Mouse (Mus musculus): ENCODE measurements at regions not wholly inside any gene's neighbourhood (a gene's known extent, or its start where the extent isn't known, plus 50 kb on each side); places are given as distances from the start of the nearest gene placed in this dataset.

DNA sequence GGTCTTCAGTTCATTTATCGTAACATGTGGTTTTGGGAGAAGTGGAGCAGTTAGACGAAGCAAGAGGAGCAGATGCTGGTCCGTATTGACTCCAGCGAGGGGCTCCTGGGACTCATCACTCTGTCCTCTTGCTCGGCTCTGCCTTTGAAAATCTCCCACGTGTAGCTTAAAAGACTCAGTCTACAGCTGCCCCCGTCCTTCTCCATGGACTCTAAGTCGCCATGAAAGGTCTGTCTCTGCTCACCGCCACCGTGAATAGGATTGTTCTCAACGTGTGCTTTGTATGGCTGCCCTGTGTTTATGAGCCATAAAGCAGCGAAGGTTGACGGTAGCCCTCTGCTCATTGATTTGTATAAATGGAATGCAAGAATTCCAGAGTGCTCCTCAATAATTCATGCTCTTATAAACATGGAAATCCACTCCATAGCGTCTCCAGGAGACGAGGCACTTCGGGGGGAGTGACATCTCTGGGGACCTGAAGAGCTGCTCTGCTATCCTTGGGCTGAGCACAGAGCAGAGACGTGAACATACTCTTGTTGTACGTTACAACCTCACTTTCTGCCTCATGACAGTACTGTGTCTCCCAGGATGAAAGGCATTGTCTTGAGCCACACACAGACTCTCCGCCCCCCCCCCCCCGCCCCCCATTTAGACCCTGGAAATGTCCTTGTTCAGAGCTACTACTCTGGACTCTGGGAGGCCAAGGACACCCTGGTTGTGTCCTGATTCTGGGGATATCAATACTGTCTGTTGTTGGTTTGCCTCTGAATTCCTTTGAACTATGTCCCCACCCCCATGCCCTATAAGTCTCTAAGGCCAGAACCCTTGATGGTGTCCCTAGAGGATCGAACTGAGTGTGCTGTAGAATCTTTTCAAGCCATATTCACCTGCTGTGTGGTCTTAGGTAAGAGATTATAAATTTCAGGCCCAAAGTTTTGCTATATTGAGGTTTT lies 90.8 kb upstream of the Hdac4 start:
- H3K27me3 ChIP-seq (ENCODE audit: control insufficient read depth, insufficient read depth, low read length): no peaks in the 10 kb centered on the region
- no peaks in the 10 kb centered on the region for H3K36me3 ChIP-seq (ENCODE audit: control insufficient read depth, insufficient read depth, low read length)
- DNase-seq: no peak
- no peak overlapping the region for H3K9ac ChIP-seq (ENCODE audit: low read depth, low read length)
- 79% methylated on average over 21 of the region's 21 CpGs for WGBS
- H3K4me3 ChIP-seq: no peak overlapping the region
- no peaks in the 10 kb centered on the region for H3K79me2 ChIP-seq (replicated peaks; ENCODE audit: control insufficient read depth, insufficient read depth, low read length)
- intact Hi-C loops (cut with DNase I): no loop called here
- H3K4me1 ChIP-seq (ENCODE audit: control insufficient read depth, insufficient read depth, low read length): no peaks in the 10 kb centered on the region
- no peak for TF ChIP-seq POLR2A (IDR thresholded peaks at IDR 0.05; ENCODE audit: insufficient read depth, low read depth, low read length)
- TF ChIP-seq CTCF (IDR thresholded peaks at IDR 0.05): no peak
- TF ChIP-seq EP300 (IDR thresholded peaks at IDR 0.05; ENCODE audit: insufficient read depth, low read depth, low read length): no peak
- H3K27ac ChIP-seq: no peak overlapping the region

DNA sequence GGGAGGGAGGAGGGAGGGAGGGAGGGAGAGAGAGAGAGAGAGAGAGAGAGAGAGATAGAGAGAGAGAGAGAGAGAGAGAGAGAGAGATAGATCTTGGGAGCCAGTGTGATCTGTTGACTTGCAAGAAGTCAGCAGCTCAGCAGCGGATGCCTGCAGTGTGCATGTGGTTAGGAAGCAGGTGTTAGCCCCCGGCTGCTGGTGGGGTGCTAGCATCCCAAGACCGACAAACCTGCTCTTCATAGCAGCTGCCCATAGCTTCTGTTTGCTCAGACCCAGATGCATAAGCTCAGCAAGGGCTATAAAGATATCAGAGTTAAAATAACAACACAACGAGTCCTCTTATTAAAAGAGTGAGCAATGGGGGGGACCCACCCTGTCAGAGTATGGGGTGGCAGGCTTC lies 88.7 kb upstream of the Hdac4 start:
- H3K27me3 ChIP-seq (ENCODE audit: control insufficient read depth, insufficient read depth, low read length): no peaks in the 10 kb centered on the region
- 61% methylated on average over 4 of the region's 4 CpGs for WGBS
- intact Hi-C loops (cut with DNase I): no loop called here
- H3K9ac ChIP-seq (ENCODE audit: low read depth, low read length): no peak overlapping the region
- no peaks in the 10 kb centered on the region for H3K36me3 ChIP-seq (ENCODE audit: control insufficient read depth, insufficient read depth, low read length)
- no peaks in the 10 kb centered on the region for H3K79me2 ChIP-seq (replicated peaks; ENCODE audit: control insufficient read depth, insufficient read depth, low read length)
- no peak for DNase-seq
- TF ChIP-seq POLR2A (IDR thresholded peaks at IDR 0.05; ENCODE audit: insufficient read depth, low read depth, low read length) (no peak), EP300 (IDR thresholded peaks at IDR 0.05; ENCODE audit: insufficient read depth, low read depth, low read length) (no peak), CTCF (IDR thresholded peaks at IDR 0.05) (no peak)
- no peaks in the 10 kb centered on the region for H3K4me1 ChIP-seq (ENCODE audit: control insufficient read depth, insufficient read depth, low read length)
- no peak overlapping the region for H3K4me3 ChIP-seq
- H3K27ac ChIP-seq: no peak overlapping the region

DNA sequence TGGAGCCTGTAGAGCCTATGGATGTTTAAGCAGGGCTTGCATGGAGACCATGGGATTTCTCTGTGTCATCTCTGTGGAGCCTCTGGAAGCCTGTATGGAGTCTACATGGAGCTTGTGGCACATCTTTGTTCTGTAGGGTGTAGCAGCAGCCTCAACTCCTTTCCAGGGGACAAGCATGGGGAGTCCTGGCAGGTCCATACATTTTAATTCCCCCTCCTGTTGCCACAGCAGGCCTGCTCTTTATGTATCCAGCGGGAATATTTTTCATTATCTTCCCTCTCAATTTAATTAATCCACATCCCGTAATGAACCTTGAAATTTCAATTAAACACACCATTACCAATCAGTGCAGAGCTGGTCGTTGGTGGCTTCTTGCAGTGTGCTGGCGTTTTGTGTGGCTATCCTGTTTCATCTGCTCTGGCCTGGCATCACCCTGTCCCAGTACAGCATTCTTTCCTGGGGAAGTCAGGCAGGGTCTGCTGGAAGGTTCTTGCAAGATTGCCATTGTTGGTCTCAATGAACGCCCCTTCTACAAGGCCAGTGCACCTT lies 81.8 kb upstream of the Hdac4 start:
- H3K4me3 ChIP-seq: no peak overlapping the region
- H3K27me3 ChIP-seq (ENCODE audit: control insufficient read depth, insufficient read depth, low read length): no peaks in the 10 kb centered on the region
- no peaks in the 10 kb centered on the region for H3K4me1 ChIP-seq (ENCODE audit: control insufficient read depth, insufficient read depth, low read length)
- no peak for DNase-seq
- H3K79me2 ChIP-seq (replicated peaks; ENCODE audit: control insufficient read depth, insufficient read depth, low read length): no peaks in the 10 kb centered on the region
- H3K36me3 ChIP-seq (ENCODE audit: control insufficient read depth, insufficient read depth, low read length): no peaks in the 10 kb centered on the region
- WGBS: 86% methylated on average over 5 of the region's 5 CpGs
- intact Hi-C loops (cut with DNase I): no loop called here
- no peak overlapping the region for H3K27ac ChIP-seq
- no peak for TF ChIP-seq EP300 (IDR thresholded peaks at IDR 0.05; ENCODE audit: insufficient read depth, low read depth, low read length)
- H3K9ac ChIP-seq (ENCODE audit: low read depth, low read length): no peak overlapping the region

DNA sequence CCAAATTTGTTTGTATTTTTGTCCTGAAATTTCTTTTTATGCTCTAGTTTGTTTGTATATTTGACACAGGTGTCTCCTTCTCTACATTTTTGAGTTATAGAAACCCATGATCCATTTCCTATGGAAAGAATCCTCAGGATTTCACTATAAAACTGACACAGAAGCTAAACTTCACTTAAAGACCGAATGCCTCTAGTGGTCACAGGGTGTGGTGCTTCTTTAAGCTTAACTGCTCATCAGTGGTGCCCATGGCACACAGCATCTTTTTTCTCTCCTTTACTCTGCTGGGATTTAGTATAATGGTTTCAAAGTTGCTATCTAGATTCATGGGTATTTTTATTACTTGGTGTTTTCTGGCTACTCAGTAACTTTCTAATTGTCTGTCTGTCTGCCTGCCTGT lies 79.9 kb upstream of the Hdac4 start:
- WGBS: 44% methylated on average over 1 of the region's 1 CpGs
- TF ChIP-seq CTCF (IDR thresholded peaks at IDR 0.05) (peak; percentile 22), EP300 (IDR thresholded peaks at IDR 0.05; ENCODE audit: insufficient read depth, low read depth, low read length) (no peak)
- intact Hi-C loops (cut with DNase I): no loop called here

DNA sequence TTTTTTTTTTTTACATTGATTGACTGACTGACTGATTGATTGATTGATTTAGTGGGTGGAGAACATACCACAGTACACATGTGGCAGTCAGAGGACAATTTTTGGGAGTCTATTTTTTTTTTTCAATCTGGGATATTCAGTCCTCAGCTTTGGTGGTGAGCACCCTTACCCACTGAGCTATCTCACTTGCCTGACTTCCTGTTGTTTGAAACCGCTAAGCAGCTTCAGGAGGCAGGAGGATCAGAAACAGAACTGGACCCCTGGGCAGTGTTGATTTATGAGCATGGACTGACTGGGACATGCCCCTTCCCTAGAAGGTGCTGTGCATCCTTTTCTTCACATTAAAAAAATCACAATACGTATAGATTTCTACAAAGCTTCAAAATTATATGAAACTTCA lies 78.3 kb upstream of the Hdac4 start:
- Histone ChIP-seq H3K4me3 (no peak overlapping the region), H3K4me1 (ENCODE audit: control insufficient read depth, insufficient read depth, low read length) (peaks cover 2% of the 10 kb centered on the region; the same call in 1 of the 2 replicates), H3K27me3 (ENCODE audit: control insufficient read depth, insufficient read depth, low read length) (no peaks in the 10 kb centered on the region), H3K79me2 (replicated peaks; ENCODE audit: control insufficient read depth, insufficient read depth, low read length) (no peaks in the 10 kb centered on the region), H3K9ac (ENCODE audit: low read depth, low read length) (no peak overlapping the region), H3K36me3 (ENCODE audit: control insufficient read depth, insufficient read depth, low read length) (no peaks in the 10 kb centered on the region), H3K27ac (no peak overlapping the region)
- intact Hi-C loops (cut with DNase I): no loop called here
- 74% methylated on average over 2 of the region's 2 CpGs for WGBS
- TF ChIP-seq EP300 (IDR thresholded peaks at IDR 0.05; ENCODE audit: insufficient read depth, low read depth, low read length) (no peak), CTCF (IDR thresholded peaks at IDR 0.05) (no peak), POLR2A (IDR thresholded peaks at IDR 0.05; ENCODE audit: insufficient read depth, low read depth, low read length) (no peak)
- DNase-seq: no peak

More for the DNA sequence above, 79.9 kb upstream of the Hdac4 start:
- no peak for DNase-seq
- Histone ChIP-seq H3K9ac (ENCODE audit: low read depth, low read length) (no peak overlapping the region), H3K4me3 (no peak overlapping the region), H3K27ac (no peak overlapping the region), H3K36me3 (ENCODE audit: control insufficient read depth, insufficient read depth, low read length) (no peaks in the 10 kb centered on the region), H3K4me1 (ENCODE audit: control insufficient read depth, insufficient read depth, low read length) (peaks cover 2% of the 10 kb centered on the region; the same call in 1 of the 2 replicates), H3K27me3 (ENCODE audit: control insufficient read depth, insufficient read depth, low read length) (no peaks in the 10 kb centered on the region), H3K79me2 (replicated peaks; ENCODE audit: control insufficient read depth, insufficient read depth, low read length) (no peaks in the 10 kb centered on the region)

DNA sequence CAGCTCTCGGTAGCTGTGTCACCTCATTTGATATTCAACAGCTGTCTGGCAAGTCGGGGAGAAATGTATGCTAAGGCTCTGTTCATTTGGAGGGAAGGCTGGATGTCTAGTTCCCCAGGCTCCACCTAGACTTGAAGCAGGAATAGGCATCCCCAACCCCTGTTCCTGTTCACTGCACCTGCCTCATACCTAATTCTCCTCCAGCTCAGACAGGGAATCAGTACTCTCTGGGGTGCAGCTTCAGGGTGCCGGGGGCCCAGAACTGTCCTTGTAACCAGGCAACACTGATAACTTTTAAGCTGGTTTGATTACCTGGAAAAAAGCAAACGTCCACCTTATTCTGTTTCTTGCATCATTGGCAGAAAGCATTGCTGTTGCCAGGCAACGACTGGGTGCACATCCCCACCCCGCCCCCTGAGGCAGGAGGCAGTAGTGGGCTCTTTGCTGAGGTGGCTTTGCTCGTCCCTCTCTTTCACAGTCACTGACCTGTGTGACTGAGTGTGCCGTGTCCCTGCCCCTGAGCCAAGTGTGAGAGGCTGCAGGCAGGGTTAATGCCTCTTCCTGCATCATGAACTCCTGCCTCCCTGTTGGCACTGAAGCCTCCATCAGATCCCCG lies 76.3 kb upstream of the Hdac4 start:
- H3K4me1 ChIP-seq (ENCODE audit: control insufficient read depth, insufficient read depth, low read length): peaks cover 2% of the 10 kb centered on the region; the same call in 1 of the 2 replicates
- no peak overlapping the region for H3K9ac ChIP-seq (ENCODE audit: low read depth, low read length)
- WGBS: 78% methylated on average over 9 of the region's 9 CpGs
- H3K4me3 ChIP-seq: no peak overlapping the region
- no peaks in the 10 kb centered on the region for H3K27me3 ChIP-seq (ENCODE audit: control insufficient read depth, insufficient read depth, low read length)
- intact Hi-C loops (cut with DNase I): no loop called here
- H3K27ac ChIP-seq: no peak overlapping the region
- no peak for DNase-seq
- no peaks in the 10 kb centered on the region for H3K79me2 ChIP-seq (replicated peaks; ENCODE audit: control insufficient read depth, insufficient read depth, low read length)
- no peaks in the 10 kb centered on the region for H3K36me3 ChIP-seq (ENCODE audit: control insufficient read depth, insufficient read depth, low read length)
- TF ChIP-seq CTCF (IDR thresholded peaks at IDR 0.05) (no peak), EP300 (IDR thresholded peaks at IDR 0.05; ENCODE audit: insufficient read depth, low read depth, low read length) (no peak), POLR2A (IDR thresholded peaks at IDR 0.05; ENCODE audit: insufficient read depth, low read depth, low read length) (no peak)

Measured in heart, adult 2 months (tissue).